Mouse (Mus musculus): ENCODE data around the gene Safb2. TPM values are rescaled to one million over a fixed set of nuclear protein-coding genes. Genes with fewer than 3 reads are reported as not detected.

Safb2 gene
- total RNA-seq (2023), result 100 to 1,000 TPM; 246 to 264 TPM

GRCm38 (mm10) chr17:56584257-56585130 lies at the start of gene Safb2, which contains the start of gene Safb:
Gene Safb2 (minus strand): TSS chr17:56584585.
Gene Safb (plus strand): TSS chr17:56584825.

GRCm38 (mm10) chr17:56627530-56628277 lies 43.3 kb upstream of the Safb2 start, which contains the start of gene Catsperd:
Gene Catsperd (plus strand): TSS chr17:56628143.

GRCm38 (mm10) chr17:56626754-56627470 lies 42.5 kb upstream of the Safb2 start, which contains the start of gene Lonp1:
Gene Lonp1 (minus strand): TSS chr17:56626887.

GRCm38 (mm10) chr17:56613236-56613844 lies 29.0 kb upstream of the Safb2 start, which contains the start of gene Rpl36:
Gene Rpl36 (plus strand): TSS chr17:56613416.

GRCm38 (mm10) chr17:56609452-56610171 lies 25.2 kb upstream of the Safb2 start, which contains the start of gene 2410015M20Rik:
Gene 2410015M20Rik (minus strand): TSS chr17:56609771.

GRCm38 (mm10) chr17:56554122-56554551 lies 30.2 kb downstream of the Safb2 start, which contains the start of gene Gm20219:
Gene Gm20219 (minus strand): TSS chr17:56554387.

GRCm38 (mm10) chr17:56512310-56512709 lies 72.1 kb downstream of the Safb2 start, which contains the start of gene Znrf4:
Gene Znrf4 (minus strand): TSS chr17:56512431.

Other genes starting within 250 kb of the Safb2 start
- 10 to 100 TPM; 23.5 to 24.6 TPM for gene Ptprs, start 108.1 kb downstream of the Safb2 start, total RNA-seq (2023)
- not detected for gene Znrf4, start 72.2 kb downstream of the Safb2 start, total RNA-seq (2023)
- gene Gm20219, start 30.2 kb downstream of the Safb2 start, total RNA-seq (2023), result 1 to 10 TPM; 3.8 to 4.1 TPM
- 100 to 1,000 TPM; 131 to 143 TPM for gene Safb, start 240 bp upstream of the Safb2 start, total RNA-seq (2023)
- 10 to 100 TPM; 46.1 to 46.2 TPM for gene 2410015M20Rik, start 25.2 kb upstream of the Safb2 start, total RNA-seq (2023)
- 100 to 1,000 TPM; 435 to 479 TPM for gene Rpl36, start 28.8 kb upstream of the Safb2 start, total RNA-seq (2023)
- 10 to 100 TPM; 19.7 to 22.8 TPM for gene Lonp1, start 42.3 kb upstream of the Safb2 start, total RNA-seq (2023)
- gene Catsperd, start 43.6 kb upstream of the Safb2 start, total RNA-seq (2023), result 1 to 10 TPM; 1.3 to 1.7 TPM
- 10 to 100 TPM; 58.0 to 58.8 TPM for gene Ranbp3, start 88.7 kb upstream of the Safb2 start, total RNA-seq (2023)
- gene Ndufa11, start 133.2 kb upstream of the Safb2 start, total RNA-seq (2023), result 10 to 100 TPM; 60.0 to 63.3 TPM
- 1 to 10 TPM; 1.9 to 2.4 TPM for gene Vmac, start 133.4 kb upstream of the Safb2 start, total RNA-seq (2023)
- gene Nrtn, start 172.9 kb upstream of the Safb2 start, total RNA-seq (2023), result not detected
- gene Dus3l, start 180.2 kb upstream of the Safb2 start, total RNA-seq (2023), result 10 to 100 TPM; 18.1 to 24.0 TPM
- gene Prr22, start 185.7 kb upstream of the Safb2 start, total RNA-seq (2023), result under 1 TPM in 1 of 2 experiments, not detected in 1; 0.78 TPM
- gene Rfx2, start 246.4 kb upstream of the Safb2 start, total RNA-seq (2023), result 1 to 10 TPM; 6.2 to 7.4 TPM

Measured in neutrophil, adult 59 days (primary cell).